Mouse (Mus musculus) megakaryocyte, embryonic 14.5 days (primary cell): ENCODE results near the gene Egfl8.

Experiments
- FLI1 ChIP-seq: IDR thresholded peaks from 2 replicates; pipeline ENCODE4 v1.6.1; 2012; ENCODE audit warnings: low read length, inconsistent platforms, mixed read lengths
- GATA1 ChIP-seq: IDR thresholded peaks from 3 replicates; pipeline ENCODE4 v1.6.1; 2012; ENCODE audit warnings: mixed read lengths, low read length, inconsistent platforms, borderline replicate concordance

GRCm38 (mm10) chr17:34591994-34592375 lies 23.8 kb downstream of the Egfl8 start:
- TF ChIP-seq GATA1 (no peak), FLI1 (no peak)
